Mouse (Mus musculus): ENCODE data around the gene Pfas. TPM values are rescaled to one million over a fixed set of nuclear protein-coding genes. Genes with fewer than 3 reads are reported as not detected.

Gene Pfas
- polyA plus RNA-seq, 1 experiment from 2014 or later: 13.7 TPM

DNA sequence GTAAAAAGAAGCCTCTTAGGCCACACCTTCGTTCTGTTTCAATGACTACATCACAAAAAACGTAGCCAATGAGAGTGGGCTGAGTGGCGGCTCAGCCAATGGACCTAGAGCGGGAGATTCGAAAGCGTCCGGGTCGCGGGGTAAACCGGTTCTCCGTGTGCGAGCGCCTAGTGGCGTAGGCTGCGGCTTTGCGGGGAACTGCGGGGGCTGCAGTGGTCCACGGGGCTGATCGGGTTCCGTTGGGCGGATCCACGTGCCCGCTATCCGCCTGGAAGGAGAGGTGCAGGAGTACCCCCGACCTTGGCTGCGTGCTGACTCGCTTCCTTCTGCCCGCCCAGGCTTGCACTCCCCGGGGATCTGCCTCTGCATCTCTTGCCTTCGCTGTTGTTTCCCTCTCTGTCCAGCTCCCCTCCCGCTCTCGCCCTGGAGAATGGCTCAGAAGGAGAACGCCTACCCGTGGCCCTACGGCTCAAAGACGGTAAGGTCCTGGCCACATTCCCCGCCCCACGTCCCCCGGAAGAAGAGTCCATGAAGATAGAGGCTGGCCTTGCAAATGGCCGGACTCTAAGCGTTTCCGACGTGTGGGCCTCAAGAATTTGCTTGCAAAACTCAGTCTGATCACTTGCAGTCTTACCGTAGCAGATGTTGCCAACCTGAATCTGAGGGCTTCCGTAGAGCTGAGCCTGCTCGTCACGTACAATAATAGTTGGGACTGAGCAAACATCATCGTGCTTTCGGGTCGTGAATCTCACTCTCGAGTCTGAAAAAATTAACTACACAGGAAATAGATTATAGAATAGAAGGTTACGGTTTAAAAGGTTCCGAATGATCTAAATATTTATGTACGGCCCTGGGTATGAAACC, 37.5 kb upstream of the Pfas start, which contains the start of gene Aurkb:
Aurkb (plus strand) TSS at position 117 of the 864 bp plus-strand sequence.
- H3K4me1 ChIP-seq (ENCODE audit: control insufficient read depth, low read depth, low read length): peaks cover 26% of the 10 kb centered on the region
- WGBS (ENCODE audit: insufficient replicate concordance): under 1% methylated on average over 54 of the region's 54 CpGs
- peak within 1 kb of the TSS; percentile 77 for H3K4me3 ChIP-seq (ENCODE audit: low read depth, low read length)
- H3K9ac ChIP-seq (ENCODE audit: low read depth, low read length): peak within 1 kb of the TSS; percentile 88
- no peaks in the 10 kb centered on the region for H3K9me3 ChIP-seq (replicated peaks; ENCODE audit: control insufficient read depth, low read length)
- ATAC-seq (ENCODE audit: low read depth): peak; percentile 80
- peak within 1 kb of the TSS; percentile 77 for H3K4me2 ChIP-seq (ENCODE audit: low read depth, low read length)
- H3K27ac ChIP-seq (ENCODE audit: low read length): peak within 1 kb of the TSS; percentile 92
- peaks cover 33% of the 10 kb centered on the region for H3K36me3 ChIP-seq (ENCODE audit: control insufficient read depth, insufficient read depth)
- H3K27me3 ChIP-seq (ENCODE audit: control insufficient read depth, insufficient read depth, low read depth, low read length): no peaks in the 10 kb centered on the region

DNA sequence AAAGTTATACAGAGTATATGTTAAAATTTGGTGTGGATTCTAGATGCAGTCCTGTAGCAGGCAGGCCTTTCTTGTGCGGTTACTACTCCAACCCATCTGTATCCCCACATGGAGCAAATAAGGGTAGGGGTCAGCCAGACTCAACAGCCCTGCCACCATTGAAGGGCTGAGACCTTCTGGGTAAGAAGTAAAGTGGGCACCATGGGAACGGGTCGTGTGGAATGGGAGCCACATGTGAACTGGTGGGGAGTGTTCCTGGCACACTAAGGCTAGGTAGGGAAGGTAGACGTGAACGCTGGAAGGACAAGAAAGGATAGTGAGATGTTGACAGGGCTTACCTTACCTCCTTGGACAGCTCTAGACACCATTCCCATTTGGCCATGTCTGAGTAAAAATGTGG, 29.9 kb upstream of the Pfas start:
- H3K4me2 ChIP-seq (ENCODE audit: low read depth, low read length): no peak overlapping the region
- 62% methylated on average over 5 of the region's 5 CpGs for WGBS (ENCODE audit: insufficient replicate concordance)
- H3K36me3 ChIP-seq (ENCODE audit: control insufficient read depth, insufficient read depth): no peaks in the 10 kb centered on the region; the same call in 1 of the 2 replicates
- H3K9ac ChIP-seq (ENCODE audit: low read depth, low read length): no peak overlapping the region
- no peaks in the 10 kb centered on the region for H3K9me3 ChIP-seq (replicated peaks; ENCODE audit: control insufficient read depth, low read length)
- no peaks in the 10 kb centered on the region for H3K27me3 ChIP-seq (ENCODE audit: control insufficient read depth, insufficient read depth, low read depth, low read length)
- peaks cover 33% of the 10 kb centered on the region for H3K4me1 ChIP-seq (ENCODE audit: control insufficient read depth, low read depth, low read length)
- H3K4me3 ChIP-seq (ENCODE audit: low read depth, low read length): no peak overlapping the region
- no peak for ATAC-seq (ENCODE audit: low read depth)
- no peak overlapping the region for H3K27ac ChIP-seq (ENCODE audit: low read length)

DNA sequence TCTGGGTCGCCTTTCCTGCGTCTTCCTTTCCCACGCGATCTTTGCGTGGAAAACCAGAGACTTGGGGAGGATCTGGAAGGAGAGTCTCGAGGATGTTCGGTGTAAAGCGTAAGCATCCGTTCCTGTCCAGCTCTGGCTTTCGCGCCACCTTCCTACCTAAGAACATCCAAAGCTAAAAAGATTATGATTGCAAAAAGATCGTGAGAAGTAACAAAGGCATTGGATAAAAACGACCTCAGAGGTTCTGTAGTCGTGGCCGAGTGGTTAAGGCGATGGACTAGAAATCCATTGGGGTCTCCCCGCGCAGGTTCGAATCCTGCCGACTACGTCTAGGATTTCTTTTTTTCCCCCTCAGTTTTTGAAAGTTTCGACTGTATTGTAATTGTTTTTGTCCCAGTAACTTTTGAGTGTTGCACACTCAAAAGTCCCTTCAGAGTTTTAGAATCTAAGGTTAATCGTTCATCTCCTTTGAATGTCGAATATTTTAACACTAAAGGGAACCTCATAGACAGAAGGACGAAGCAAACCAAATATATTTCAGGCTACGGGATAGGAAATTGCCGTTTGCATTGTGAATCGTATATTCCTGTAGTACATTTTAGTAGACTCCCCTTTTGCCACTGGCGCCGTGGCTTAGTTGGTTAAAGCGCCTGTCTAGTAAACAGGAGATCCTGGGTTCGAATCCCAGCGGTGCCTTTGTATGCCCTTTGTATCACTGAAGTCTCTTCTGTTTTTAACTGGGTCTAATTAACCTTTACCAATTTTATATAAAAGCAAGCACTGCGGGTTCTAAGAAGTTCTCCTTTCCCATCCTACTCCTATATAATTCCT, 29.2 kb upstream of the Pfas start:
- Histone ChIP-seq H3K4me1 (ENCODE audit: control insufficient read depth, low read depth, low read length) (peaks cover 33% of the 10 kb centered on the region), H3K36me3 (ENCODE audit: control insufficient read depth, insufficient read depth) (peaks cover 2% of the 10 kb centered on the region; the same call in 1 of the 2 replicates), H3K4me2 (ENCODE audit: low read depth, low read length) (peak overlapping the region; percentile 91), H3K27me3 (ENCODE audit: control insufficient read depth, insufficient read depth, low read depth, low read length) (no peaks in the 10 kb centered on the region), H3K9ac (ENCODE audit: low read depth, low read length) (peak overlapping the region; percentile 69), H3K9me3 (replicated peaks; ENCODE audit: control insufficient read depth, low read length) (no peaks in the 10 kb centered on the region), H3K4me3 (ENCODE audit: low read depth, low read length) (peak overlapping the region; percentile 75), H3K27ac (ENCODE audit: low read length) (peak overlapping the region; percentile 75)
- peak; percentile 40 for ATAC-seq (ENCODE audit: low read depth)
- WGBS (ENCODE audit: insufficient replicate concordance): under 1% methylated on average over 34 of the region's 34 CpGs

DNA sequence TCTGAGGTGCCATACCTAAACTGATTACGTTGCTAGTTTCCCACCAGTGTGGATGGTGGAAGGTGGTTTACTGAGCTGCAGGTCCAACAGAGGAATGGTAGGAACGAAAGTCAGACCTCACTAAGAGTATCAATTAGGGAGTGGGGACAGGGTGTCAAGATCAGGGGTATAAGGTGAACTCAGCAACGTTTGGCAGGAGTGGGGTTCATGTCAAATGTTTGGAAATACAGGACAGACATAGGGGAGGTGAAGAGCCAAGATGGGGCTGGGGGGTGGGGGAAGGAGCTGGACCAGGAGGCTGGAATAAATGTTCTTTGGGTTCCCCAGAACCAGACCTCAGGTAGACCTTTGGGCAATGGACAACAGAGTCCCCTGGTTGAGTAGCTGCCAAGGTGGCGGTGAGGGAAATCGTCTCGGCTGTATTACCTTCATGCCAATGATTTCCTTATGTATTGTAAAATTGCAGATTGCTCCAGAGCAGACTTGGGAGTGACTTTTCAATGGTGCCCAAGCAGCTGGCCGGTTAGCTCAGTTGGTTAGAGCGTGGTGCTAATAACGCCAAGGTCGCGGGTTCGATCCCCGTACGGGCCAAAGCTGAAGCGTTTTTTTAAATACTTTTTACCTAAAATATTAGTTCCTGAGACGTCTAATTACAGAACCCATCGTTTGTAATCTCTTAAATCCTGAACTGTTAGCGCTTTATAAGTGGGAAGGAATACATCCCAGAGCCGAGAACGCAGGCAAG, 28.4 kb upstream of the Pfas start:
- 9% methylated on average over 20 of the region's 20 CpGs for WGBS (ENCODE audit: insufficient replicate concordance)
- peaks cover 33% of the 10 kb centered on the region for H3K4me1 ChIP-seq (ENCODE audit: control insufficient read depth, low read depth, low read length)
- H3K4me3 ChIP-seq (ENCODE audit: low read depth, low read length): peak overlapping the region; percentile 75

DNA sequence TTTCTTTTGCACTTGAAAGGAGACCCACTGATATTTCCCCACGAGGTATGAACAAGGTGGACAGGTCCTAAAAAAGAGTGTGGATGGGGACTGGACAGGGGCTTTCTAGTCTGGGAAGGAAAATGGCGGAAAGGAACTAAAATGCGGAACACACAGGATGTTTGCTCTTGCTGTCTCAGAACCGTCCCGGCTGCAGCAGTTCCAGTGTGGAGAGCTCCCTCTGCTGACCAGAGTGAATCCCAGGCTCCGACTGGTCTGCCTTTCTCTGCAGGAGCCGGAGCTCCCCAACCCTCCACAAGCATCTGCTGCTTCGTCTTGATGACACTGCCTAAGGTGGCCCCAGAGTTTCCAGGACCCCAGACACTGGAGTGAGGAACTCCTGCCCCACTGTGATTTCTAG, 27.6 kb upstream of the Pfas start:
- peaks cover 12% of the 10 kb centered on the region; the same call in 1 of the 2 replicates for H3K36me3 ChIP-seq (ENCODE audit: control insufficient read depth, insufficient read depth)
- no peaks in the 10 kb centered on the region for H3K9me3 ChIP-seq (replicated peaks; ENCODE audit: control insufficient read depth, low read length)
- H3K4me2 ChIP-seq (ENCODE audit: low read depth, low read length): peak overlapping the region; percentile 91
- no peaks in the 10 kb centered on the region for H3K27me3 ChIP-seq (ENCODE audit: control insufficient read depth, insufficient read depth, low read depth, low read length)
- H3K4me1 ChIP-seq (ENCODE audit: control insufficient read depth, low read depth, low read length): peaks cover 30% of the 10 kb centered on the region
- peak; percentile 30; the same call in 1 of the 2 replicates for ATAC-seq (ENCODE audit: low read depth)
- H3K27ac ChIP-seq (ENCODE audit: low read length): peak overlapping the region; percentile 29; the same call in 1 of the 2 replicates
- 3% methylated on average over 8 of the region's 8 CpGs for WGBS (ENCODE audit: insufficient replicate concordance)
- H3K9ac ChIP-seq (ENCODE audit: low read depth, low read length): no peak overlapping the region
- peak overlapping the region; percentile 75 for H3K4me3 ChIP-seq (ENCODE audit: low read depth, low read length)

More for the DNA sequence above, 28.4 kb upstream of the Pfas start:
- Histone ChIP-seq H3K36me3 (ENCODE audit: control insufficient read depth, insufficient read depth) (peaks cover 4% of the 10 kb centered on the region; the same call in 1 of the 2 replicates), H3K27me3 (ENCODE audit: control insufficient read depth, insufficient read depth, low read depth, low read length) (no peaks in the 10 kb centered on the region), H3K9ac (ENCODE audit: low read depth, low read length) (peak overlapping the region; percentile 69), H3K4me2 (ENCODE audit: low read depth, low read length) (peak overlapping the region; percentile 91), H3K9me3 (replicated peaks; ENCODE audit: control insufficient read depth, low read length) (no peaks in the 10 kb centered on the region), H3K27ac (ENCODE audit: low read length) (peak overlapping the region; percentile 75)
- ATAC-seq (ENCODE audit: low read depth): peak; percentile 20; the same call in 1 of the 2 replicates

DNA sequence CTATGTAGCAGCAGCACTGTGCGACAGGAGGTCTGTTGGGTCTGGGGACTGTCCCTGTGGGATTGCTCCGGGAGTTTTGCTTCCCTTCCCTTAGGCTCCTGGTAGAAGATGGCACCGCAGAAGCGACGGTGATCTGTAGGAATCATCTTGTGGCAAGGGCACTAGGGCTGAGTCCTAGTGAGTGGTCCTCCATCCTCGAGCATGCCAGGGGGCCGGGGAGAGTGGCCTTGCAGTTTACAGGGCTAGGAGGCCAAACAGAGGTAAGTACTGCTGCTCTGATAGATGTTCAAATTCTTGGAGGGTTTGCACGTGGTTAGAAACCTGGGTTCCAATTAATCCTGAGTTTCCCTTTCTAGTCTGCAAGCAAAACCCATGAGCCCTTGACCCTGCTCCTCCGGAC, 27.2 kb upstream of the Pfas start:
- H3K27me3 ChIP-seq (ENCODE audit: control insufficient read depth, insufficient read depth, low read depth, low read length): no peaks in the 10 kb centered on the region
- H3K36me3 ChIP-seq (ENCODE audit: control insufficient read depth, insufficient read depth): peaks cover 14% of the 10 kb centered on the region; the same call in 1 of the 2 replicates
- no peak overlapping the region for H3K4me3 ChIP-seq (ENCODE audit: low read depth, low read length)
- WGBS (ENCODE audit: insufficient replicate concordance): 79% methylated on average over 9 of the region's 9 CpGs
- no peak overlapping the region; the same call in 1 of the 2 replicates for H3K27ac ChIP-seq (ENCODE audit: low read length)
- H3K9ac ChIP-seq (ENCODE audit: low read depth, low read length): no peak overlapping the region
- ATAC-seq (ENCODE audit: low read depth): no peak
- H3K4me1 ChIP-seq (ENCODE audit: control insufficient read depth, low read depth, low read length): peaks cover 28% of the 10 kb centered on the region
- no peaks in the 10 kb centered on the region for H3K9me3 ChIP-seq (replicated peaks; ENCODE audit: control insufficient read depth, low read length)
- peak overlapping the region; percentile 91; the same call in 1 of the 2 replicates for H3K4me2 ChIP-seq (ENCODE audit: low read depth, low read length)

DNA sequence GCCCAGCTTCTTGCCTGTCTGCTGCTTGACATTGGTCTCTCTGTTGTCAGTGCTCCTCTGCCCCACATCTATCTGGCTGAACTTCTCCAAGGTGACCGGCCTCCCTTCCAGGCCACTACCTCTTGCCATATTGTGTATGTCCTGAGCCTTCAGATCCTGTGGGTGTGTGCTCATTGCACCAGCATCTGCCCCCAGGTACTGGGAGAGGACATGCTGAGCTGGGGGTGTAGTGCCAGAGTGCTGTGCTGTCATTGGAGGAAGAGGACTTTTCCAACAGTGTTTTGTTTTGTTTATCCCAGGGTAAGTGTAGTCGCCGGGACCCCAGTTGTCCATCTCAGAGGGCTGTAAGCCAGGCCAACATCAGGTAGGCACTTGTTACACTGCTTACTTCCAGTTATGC, 26.3 kb upstream of the Pfas start:
- 83% methylated on average over 3 of the region's 3 CpGs for WGBS (ENCODE audit: insufficient replicate concordance)

DNA sequence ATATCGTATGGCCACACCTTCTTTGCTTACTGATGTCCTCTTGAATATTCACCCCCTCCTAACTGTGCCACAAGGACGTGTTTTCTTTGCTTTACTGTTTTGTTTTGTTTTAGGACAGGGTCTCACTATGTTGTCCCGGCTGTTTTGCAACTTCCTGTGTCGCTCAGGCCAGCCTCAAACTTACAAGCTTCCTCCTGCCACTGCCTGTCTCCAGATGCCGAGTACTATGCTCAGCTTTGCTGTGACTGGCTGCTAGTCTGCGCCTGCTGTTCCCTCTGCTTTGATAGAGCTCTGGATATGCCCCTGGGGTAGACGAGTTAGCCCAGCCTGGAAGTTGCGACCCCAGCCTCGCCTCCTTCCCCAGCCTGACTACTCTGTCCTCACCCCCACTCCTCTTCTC, 25.3 kb upstream of the Pfas start:
- no peak for ATAC-seq (ENCODE audit: low read depth)
- Histone ChIP-seq H3K9ac (ENCODE audit: low read depth, low read length) (no peak overlapping the region), H3K36me3 (ENCODE audit: control insufficient read depth, insufficient read depth) (peaks cover 29% of the 10 kb centered on the region), H3K27me3 (ENCODE audit: control insufficient read depth, insufficient read depth, low read depth, low read length) (no peaks in the 10 kb centered on the region), H3K27ac (ENCODE audit: low read length) (no peak overlapping the region), H3K4me2 (ENCODE audit: low read depth, low read length) (no peak overlapping the region), H3K4me3 (ENCODE audit: low read depth, low read length) (no peak overlapping the region), H3K9me3 (replicated peaks; ENCODE audit: control insufficient read depth, low read length) (no peaks in the 10 kb centered on the region), H3K4me1 (ENCODE audit: control insufficient read depth, low read depth, low read length) (peaks cover 16% of the 10 kb centered on the region)
- 57% methylated on average over 9 of the region's 9 CpGs for WGBS (ENCODE audit: insufficient replicate concordance)

More for the DNA sequence above, 26.3 kb upstream of the Pfas start:
- Histone ChIP-seq H3K9ac (ENCODE audit: low read depth, low read length) (no peak overlapping the region), H3K4me1 (ENCODE audit: control insufficient read depth, low read depth, low read length) (peaks cover 26% of the 10 kb centered on the region), H3K36me3 (ENCODE audit: control insufficient read depth, insufficient read depth) (peaks cover 21% of the 10 kb centered on the region), H3K27me3 (ENCODE audit: control insufficient read depth, insufficient read depth, low read depth, low read length) (no peaks in the 10 kb centered on the region), H3K4me3 (ENCODE audit: low read depth, low read length) (no peak overlapping the region), H3K9me3 (replicated peaks; ENCODE audit: control insufficient read depth, low read length) (no peaks in the 10 kb centered on the region), H3K27ac (ENCODE audit: low read length) (no peak overlapping the region), H3K4me2 (ENCODE audit: low read depth, low read length) (no peak overlapping the region)
- ATAC-seq (ENCODE audit: low read depth): no peak

All from liver, embryonic 16.5 days (tissue).